Mouse (Mus musculus): ENCODE data around the gene Neurod6. TPM values are rescaled to one million over a fixed set of nuclear protein-coding genes. Genes with fewer than 3 reads are reported as not detected.
A peak's percentile ranks its signal among the peaks of the same experiment; 100 is the strongest.
"Not testable (repeated sequence)": the region's sequence is repeated elsewhere in the genome, so short reads cannot be mapped to it uniquely, and the experiment has no call there.

Neurod6 gene
- total RNA-seq (2021): not detected in 2 replicates
- long read RNA-seq: 0 reads

- DNase-seq: no peak
Measured at GRCm38 (mm10) chr6:55680974-55681373, at the start of gene Neurod6. Gene Neurod6, minus strand, starts transcription at chr6:55681263.

- peak; percentile 75 for DNase-seq
Measured at GRCm38 (mm10) chr6:55717209-55717608, 36.1 kb upstream of the Neurod6 start.

GRCm38 (mm10) chr6:55715446-55715845 lies 34.4 kb upstream of the Neurod6 start:
- DNase-seq: no peak

DNA sequence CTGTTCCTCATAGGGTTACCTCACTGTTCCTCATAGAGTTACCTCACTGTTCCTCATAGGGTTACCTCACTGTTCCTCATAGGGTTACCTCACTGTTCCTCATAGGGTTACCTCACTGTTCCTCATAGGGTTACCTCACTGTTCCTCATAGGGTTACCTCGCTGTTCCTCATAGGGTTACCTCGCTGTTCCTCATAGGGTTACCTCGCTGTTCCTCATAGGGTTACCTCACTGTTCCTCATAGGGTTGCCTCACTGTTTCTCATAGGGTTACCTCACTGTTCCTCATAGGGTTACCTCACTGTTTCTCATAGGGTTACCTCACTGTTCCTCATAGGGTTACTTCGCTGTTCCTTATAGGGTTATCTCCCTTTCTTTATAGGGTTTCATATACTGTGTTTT lies 29.9 kb upstream of the Neurod6 start:
- not testable (repeated sequence) for DNase-seq

DNA sequence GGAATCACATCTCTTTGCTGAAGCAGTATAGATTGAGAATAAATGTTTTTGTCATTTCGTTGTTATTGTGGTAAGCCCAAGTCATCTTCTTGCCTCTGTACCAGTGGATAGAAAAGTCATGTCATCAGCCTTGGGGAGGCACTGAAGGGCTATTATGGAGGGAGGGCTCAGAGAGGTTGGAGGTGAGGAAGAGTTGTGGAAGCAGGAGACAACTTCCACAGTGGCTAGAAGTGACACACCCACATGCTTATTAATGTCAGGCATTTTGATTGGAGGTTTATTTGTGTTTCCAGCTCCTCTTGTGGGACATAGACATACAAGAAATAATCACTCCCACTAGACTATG lies 23.7 kb upstream of the Neurod6 start:
- no peak for DNase-seq

- DNase-seq: no peak
Measured at GRCm38 (mm10) chr6:55704061-55704758, 23.1 kb upstream of the Neurod6 start.

- no peak for DNase-seq
Measured at GRCm38 (mm10) chr6:55700392-55701386, 19.6 kb upstream of the Neurod6 start.

- no peak for DNase-seq
Measured at GRCm38 (mm10) chr6:55690015-55690531, 9.0 kb upstream of the Neurod6 start.

DNA sequence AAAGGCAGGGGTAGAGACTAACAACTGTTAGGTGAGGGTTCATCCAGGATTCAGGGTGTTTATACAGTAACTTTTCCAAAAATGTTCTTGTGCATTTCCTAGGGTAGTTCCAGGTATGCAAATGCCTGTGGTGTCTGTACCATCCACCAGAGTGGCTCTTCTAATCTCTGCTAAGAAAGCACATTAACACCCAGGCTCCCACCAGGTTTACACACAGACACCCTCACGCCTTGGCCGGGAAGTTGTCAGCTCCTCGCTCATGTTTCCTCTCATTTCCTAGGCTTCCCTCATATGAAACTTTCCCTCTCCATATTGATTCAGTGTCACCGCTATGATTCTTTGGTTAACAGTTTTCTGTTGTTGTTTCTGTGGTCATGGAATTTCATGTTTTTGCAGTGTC lies 2.4 kb upstream of the Neurod6 start:
- no peak for DNase-seq

DNA sequence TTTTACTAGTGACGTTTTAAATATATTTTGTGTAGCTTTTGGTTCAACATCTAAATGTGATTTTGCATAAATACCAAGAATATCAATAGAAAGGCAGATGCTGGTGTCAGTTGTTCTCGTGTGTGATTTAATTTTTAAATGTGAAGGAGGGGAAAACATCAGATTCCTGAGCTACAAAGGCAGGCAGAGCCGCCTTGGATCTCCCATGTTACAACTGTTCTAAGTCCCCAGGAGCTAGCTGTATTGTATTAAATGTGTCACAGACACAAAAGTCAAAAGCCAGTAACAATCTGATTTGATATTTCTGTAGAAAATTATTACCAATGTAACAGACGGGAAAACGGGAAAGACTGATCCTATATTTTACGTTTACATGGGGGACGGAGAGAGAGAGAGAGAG lies 1.8 kb upstream of the Neurod6 start:
- no peak for DNase-seq

DNA sequence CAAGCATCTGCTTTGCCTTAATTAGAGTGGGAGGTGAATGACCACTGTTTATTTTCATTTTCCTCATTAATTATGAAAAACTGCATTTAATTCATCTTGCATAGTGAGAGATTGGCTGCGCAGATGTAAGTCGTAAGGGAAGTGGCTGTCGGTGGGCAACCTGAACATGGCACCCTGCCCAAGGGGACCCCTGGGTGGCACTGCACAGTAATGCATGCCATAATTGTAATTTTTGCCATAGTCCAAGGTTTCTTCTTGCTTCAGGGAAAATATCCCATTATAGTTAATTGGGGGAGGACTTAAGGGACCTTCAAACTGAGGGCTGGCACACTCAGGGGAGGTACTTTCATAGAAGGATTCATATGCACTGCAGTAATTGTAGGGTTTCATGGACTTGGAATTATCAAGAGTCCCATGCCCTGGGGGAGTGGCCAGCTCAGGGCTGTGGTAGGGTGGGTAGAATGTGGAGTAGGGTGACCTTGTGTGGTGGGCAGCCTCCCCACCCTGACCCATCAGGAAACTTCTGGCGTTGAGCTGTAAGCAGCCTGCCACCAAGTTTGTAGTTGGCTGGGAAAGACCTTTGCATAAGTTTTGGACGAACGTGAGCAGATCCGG lies 2.4 kb downstream of the Neurod6 start:
- no peak for DNase-seq

GRCm38 (mm10) chr6:55677326-55677725 lies 3.7 kb downstream of the Neurod6 start:
- DNase-seq: no peak

GRCm38 (mm10) chr6:55676663-55677311 lies 4.3 kb downstream of the Neurod6 start:
- DNase-seq: no peak

- DNase-seq: no peak
Measured at GRCm38 (mm10) chr6:55676141-55676662, 4.9 kb downstream of the Neurod6 start.

DNA sequence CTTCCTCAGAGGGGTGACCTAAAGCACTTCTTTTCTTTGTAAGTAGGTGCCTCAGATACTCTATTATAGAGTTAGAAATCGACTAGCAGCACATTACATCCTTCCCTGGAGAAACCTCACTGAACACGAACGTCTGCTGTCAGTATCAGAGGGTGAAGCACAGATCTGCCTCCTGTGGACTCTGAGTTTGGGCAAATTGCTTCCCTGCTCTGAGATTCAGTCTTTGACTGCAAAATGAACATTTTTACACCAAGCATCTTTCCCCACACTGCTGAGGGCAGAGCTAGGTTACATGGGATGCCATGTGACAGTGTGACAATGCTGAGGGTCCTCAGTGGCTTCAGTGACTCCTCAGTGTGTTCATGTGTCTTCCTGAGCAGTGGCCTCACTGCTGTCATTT lies 13.3 kb downstream of the Neurod6 start:
- DNase-seq: no peak

DNA sequence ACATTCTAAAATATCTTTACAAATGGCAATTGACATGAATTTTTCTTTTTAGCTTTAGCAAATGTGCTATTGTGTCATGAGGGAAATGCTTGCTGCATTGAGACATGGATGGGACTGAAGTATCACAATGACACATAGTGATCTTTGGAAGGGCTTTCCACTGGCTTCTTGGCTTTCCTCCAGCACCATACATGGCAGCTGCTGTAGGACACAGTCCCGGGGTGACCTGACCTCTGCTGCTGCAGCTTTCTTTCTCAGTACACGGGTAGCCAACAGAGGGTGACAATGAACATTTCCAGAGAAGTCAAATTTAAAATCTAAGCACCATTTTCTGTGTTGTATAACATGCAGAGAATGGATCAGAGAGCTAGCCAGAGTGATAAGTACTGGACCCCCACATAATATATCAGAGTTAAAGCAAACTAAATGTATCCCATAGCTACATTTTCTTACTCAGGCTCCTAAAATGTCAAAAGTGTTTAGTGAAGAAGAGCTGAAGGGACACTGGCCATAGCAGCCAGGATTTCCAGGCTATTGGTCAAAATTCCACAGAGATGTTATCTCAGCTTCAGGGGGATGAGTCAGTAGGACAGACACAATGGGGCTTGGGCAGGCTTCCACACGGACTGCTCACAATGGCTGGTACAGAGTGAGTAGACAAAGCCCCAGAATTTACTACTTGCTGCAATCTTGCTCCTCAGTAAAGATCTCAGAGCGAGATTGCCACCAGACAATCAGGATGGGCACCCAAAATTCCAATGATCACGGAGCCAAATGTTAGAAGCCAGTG lies 19.7 kb downstream of the Neurod6 start:
- DNase-seq: no peak

DNA sequence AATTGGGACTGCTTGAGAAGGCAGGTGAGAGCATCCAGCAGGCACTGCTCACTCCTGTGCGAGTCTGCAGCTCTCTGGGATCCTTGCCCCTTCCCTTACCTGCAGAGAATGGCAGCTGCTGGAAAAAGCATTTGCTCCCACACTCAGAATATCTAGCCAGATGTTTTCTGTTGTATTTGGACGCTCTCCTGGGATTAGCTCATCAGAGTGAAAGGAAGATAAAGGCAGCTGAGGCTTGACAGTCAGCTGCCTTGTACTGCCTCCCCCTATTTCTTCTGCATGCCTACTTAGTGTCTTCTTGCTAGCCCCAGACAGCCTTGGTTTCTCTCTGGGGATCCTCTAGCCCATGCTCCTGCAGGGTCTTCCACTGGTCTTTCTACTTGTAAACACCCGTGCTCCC lies 31.1 kb downstream of the Neurod6 start:
- DNase-seq: no peak

- no peak for DNase-seq
Measured at GRCm38 (mm10) chr6:55649581-55649980, 31.5 kb downstream of the Neurod6 start.

DNA sequence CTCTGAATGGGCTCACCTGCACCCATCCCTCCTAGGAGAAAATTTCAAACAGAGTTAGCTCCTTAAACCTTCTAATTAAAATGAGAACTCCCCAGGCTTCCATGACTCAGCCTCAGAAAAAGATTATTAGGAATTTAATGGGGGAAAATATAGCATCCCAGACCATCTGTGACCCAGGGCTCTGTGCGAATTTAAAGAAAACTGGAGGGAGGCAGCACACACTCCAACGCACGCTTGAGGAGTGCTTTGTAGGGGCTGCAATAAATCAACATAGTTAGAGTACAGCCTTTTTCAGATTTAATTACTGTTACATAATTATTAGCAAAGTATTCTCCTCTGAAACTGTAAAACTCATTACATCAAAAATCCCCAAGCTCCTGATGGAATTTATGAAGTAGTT lies 32.2 kb downstream of the Neurod6 start:
- DNase-seq: no peak

GRCm38 (mm10) chr6:55647771-55648280 lies 33.2 kb downstream of the Neurod6 start:
- DNase-seq: no peak

All from adrenal gland, postnatal 25 days (tissue).